Mouse (Mus musculus) cerebellum, adult 2 months (tissue): Measurements from ENCODE around the gene Ddb2.

Experiments
- CTCF ChIP-seq: fragments of 200-500 bp; IDR thresholded peaks from 2 replicates; pipeline ENCODE4 v1.5.1; 2011; ENCODE audit warnings: low read depth, mild to moderate bottlenecking, control low read depth, low read length, moderate library complexity, borderline replicate concordance; ENCODE audit not compliant: insufficient read depth
- POLR2A ChIP-seq: fragments of 200-500 bp; IDR thresholded peaks from 2 replicates; pipeline ENCODE4 v1.6.1; 2011; ENCODE audit warnings: low read length, control low read depth, borderline replicate concordance; ENCODE audit not compliant: insufficient read depth

- TF ChIP-seq CTCF (no peak), POLR2A (no peak)
Measured at GRCm38 (mm10) chr2:91187431-91187830, 49.4 kb downstream of the Ddb2 start.
